Mouse (Mus musculus) hindbrain, postnatal 0 days (tissue): ENCODE measurements around the gene AL732309.1. TPM values are rescaled to one million over a fixed set of nuclear protein-coding genes. Genes with fewer than 3 reads are reported as not detected.
A peak's percentile ranks its signal among the peaks of the same experiment; 100 is the strongest.

Source experiments
- ATAC-seq: fragments of 200-750 bp; cut with Nextera tagmentation; 2 replicates; pipeline ENCODE4 v1.8.0; 2017; ENCODE audit warnings: mild to moderate bottlenecking, moderate TSS enrichment, moderate library complexity
- DNase-seq: peaks from one replicate; pipeline ENCODE4 v3.0.0-alpha.2; 2015; ENCODE audit warnings: low spot score
- H3K27ac ChIP-seq: fragments of 300-500 bp; sonication (generic); 2 replicates; pipeline ENCODE4 v1.5.1; 2014; ENCODE audit warnings: mild to moderate bottlenecking
- H3K27me3 ChIP-seq: fragments of 300-500 bp; sonication (generic); 2 replicates; pipeline ENCODE4 v1.6.1; 2014; ENCODE audit warnings: low read length, mixed read lengths; ENCODE audit not compliant: insufficient read depth
- H3K36me3 ChIP-seq: fragments of 300-500 bp; sonication (generic); 2 replicates; pipeline ENCODE4 v1.6.1; 2014; ENCODE audit warnings: low read length, mixed read lengths; ENCODE audit not compliant: insufficient read depth
- H3K4me1 ChIP-seq: fragments of 300-500 bp; sonication (generic); 2 replicates; pipeline ENCODE4 v1.6.1; 2014; ENCODE audit warnings: antibody characterized with exemption, low read length, mixed read lengths; ENCODE audit not compliant: insufficient read depth
- H3K4me2 ChIP-seq: fragments of 300-500 bp; sonication (generic); 2 replicates; pipeline ENCODE4 v1.6.1; 2014; ENCODE audit warnings: low read depth, mild to moderate bottlenecking, low read length, moderate library complexity, mixed read lengths
- H3K4me3 ChIP-seq: fragments of 300-500 bp; sonication (generic); 2 replicates; pipeline ENCODE4 v1.5.1; 2014; ENCODE audit warnings: low read length
- H3K9ac ChIP-seq: fragments of 300-500 bp; sonication (generic); replicated peaks from 2 replicates; pipeline ENCODE4 v1.6.1; 2014; ENCODE audit warnings: mild to moderate bottlenecking, low read length, moderate library complexity, mixed read lengths
- H3K9me3 ChIP-seq: fragments of 300-500 bp; sonication (generic); 2 replicates; pipeline ENCODE4 v1.6.1; 2016; ENCODE audit warnings: low read length, mixed read lengths
- CTCF ChIP-seq: IDR thresholded peaks from 2 replicates; pipeline ENCODE4 v1.5.1; 2016; ENCODE audit warnings: antibody characterized with exemption, control low read depth, low read depth
- WGBS: fragments of 180-500 bp; shearing (Covaris S2); extraction: QIAGEN DNeasy Blood & Tissue Kit; methylation state at CpG from one replicate; pipeline ENCODE4 v1.1.7; 2014; 5-methylcytosine and 5-hydroxymethylcytosine counted together
- polyA plus RNA-seq: library from polyadenylated mRNA; unstranded; fragments of >200 nt; fragmentation: Nextera tagmentation; extraction: Ambion mirVana; gene quantifications from 2 replicates; pipeline ENCODE4 v1.2.1, GENCODE M21; 2015
- total RNA-seq: library from RNA; depleted of rRNA; stranded (reverse); fragments of >200 nt; gene quantifications from 2 replicates; pipeline ENCODE4 v1.2.3, GENCODE M21; 2014

The AL732309.1 gene
- total and polyA plus RNA-seq, 2 experiments from 2014 or later, result 2.6 to 8.7 TPM

DNA sequence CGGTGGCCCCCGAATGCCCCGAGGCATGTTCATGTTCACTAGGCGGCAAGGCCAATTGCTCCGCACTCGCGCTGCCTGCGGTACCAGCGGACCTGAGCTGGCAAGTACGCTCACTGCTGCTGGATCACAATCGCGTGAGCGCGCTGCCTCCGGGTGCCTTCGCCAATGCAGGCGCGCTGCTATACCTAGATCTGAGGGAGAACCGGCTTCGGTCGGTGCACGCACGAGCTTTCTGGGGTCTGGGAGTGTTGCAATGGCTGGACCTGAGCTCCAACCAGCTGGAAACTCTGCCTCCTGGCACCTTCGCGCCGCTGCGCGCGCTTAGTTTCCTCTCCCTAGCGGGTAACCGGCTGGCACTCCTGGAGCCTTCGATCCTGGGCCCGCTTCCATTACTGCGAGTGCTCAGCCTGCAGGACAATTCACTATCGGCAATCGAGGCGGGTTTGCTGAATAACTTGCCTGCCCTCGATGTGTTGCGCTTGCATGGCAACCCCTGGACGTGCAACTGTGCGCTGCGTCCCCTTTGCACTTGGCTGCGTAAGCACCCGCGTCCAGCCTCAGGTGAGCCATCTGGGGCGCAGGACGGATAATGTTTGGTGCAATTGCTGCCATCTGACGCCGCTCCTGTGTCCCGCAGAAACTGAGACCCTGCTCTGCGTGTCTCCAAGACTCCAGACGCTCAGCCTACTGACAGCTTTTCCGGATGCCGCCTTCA lies 43.6 kb upstream of the AL732309.1 start:
- peaks cover 36% of the 10 kb centered on the region; the same call in 1 of the 2 replicates for H3K4me1 ChIP-seq
- WGBS, result under 1% methylated on average over 54 of the region's 54 CpGs
- H3K9me3 ChIP-seq, result no peaks in the 10 kb centered on the region
- H3K36me3 ChIP-seq, result peaks cover 8% of the 10 kb centered on the region
- DNase-seq (peak; percentile 68), ATAC-seq (peak; percentile 33; the same call in 1 of the 2 replicates)
- H3K4me2 ChIP-seq, result peak overlapping the region; percentile 53
- H3K4me3 ChIP-seq, result peak overlapping the region; percentile 19
- H3K27ac ChIP-seq, result peak overlapping the region; percentile 71
- peaks cover 17% of the 10 kb centered on the region; the same call in 1 of the 2 replicates for H3K27me3 ChIP-seq
- peak overlapping the region; percentile 38; the same call in 1 of the 2 replicates for H3K9ac ChIP-seq
- no peak for TF ChIP-seq CTCF

DNA sequence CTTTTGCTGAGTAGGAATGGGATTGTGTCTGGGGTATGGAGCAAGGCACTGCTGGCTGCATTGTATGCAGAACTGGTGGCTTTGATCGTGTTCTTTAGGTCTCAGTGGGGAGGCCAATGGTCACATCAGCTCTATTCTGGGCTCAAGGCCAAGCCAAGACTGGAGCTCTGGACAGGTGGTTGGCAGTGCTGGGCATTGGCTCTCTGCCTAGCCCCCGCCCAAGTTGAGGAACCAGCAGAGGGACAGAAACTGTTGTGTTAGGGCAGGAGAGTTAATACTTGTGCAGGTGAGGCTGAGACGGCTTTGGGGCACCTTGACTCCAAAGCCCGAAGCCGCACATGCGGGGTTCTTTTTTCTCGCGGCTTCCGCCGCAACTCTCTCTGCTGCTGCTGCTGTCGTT lies 43.0 kb upstream of the AL732309.1 start, which contains the start of gene Lrrc26:
TSS of gene Lrrc26 (plus strand) at position 265 of the 400 bp plus-strand sequence.
- H3K9me3 ChIP-seq, result no peaks in the 10 kb centered on the region
- no peak for ATAC-seq
- no peak for TF ChIP-seq CTCF
- H3K9ac ChIP-seq, result peak within 1 kb of the TSS; percentile 38; the same call in 1 of the 2 replicates
- H3K4me2 ChIP-seq, result peak within 1 kb of the TSS; percentile 53
- H3K36me3 ChIP-seq, result peaks cover 8% of the 10 kb centered on the region; the same call in 1 of the 2 replicates
- WGBS, result 1% methylated on average over 11 of the region's 11 CpGs
- H3K27ac ChIP-seq, result peak within 1 kb of the TSS; percentile 71
- H3K27me3 ChIP-seq, result peaks cover 17% of the 10 kb centered on the region; the same call in 1 of the 2 replicates
- H3K4me1 ChIP-seq, result peaks cover 36% of the 10 kb centered on the region; the same call in 1 of the 2 replicates
- DNase-seq, result peak; percentile 73
- peak within 1 kb of the TSS; percentile 19 for H3K4me3 ChIP-seq

DNA sequence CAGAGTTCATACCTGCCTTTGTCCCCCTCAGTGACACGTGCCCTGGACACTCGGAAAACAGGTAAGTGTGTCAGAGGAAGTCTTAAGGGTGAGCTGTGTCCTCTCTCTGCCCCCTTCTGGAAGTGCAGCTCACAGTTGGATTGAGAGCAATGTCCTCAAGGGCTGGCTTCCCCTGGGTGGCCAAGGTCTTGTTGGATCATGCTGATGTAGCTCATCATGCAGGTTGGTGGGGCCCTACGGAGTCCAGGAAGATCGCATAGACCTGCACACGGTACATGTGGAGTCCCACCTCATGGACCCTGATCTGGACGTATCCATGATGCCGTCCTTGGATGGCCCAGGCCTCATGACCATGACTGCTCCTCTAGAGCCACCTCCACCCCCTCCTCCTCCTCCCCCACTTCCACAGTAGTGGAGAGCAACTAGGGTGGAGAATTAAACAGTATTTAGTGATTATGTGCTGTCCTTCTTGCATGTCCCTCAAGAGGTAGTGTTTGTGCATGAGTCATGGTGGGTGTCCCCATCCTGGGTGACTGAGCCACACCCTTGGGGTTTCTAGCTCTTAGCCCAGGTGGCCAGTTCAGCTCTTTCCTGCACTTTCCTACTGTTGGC lies 42.2 kb upstream of the AL732309.1 start:
- H3K9me3 ChIP-seq, result no peaks in the 10 kb centered on the region
- H3K4me2 ChIP-seq, result no peak overlapping the region
- WGBS, result 77% methylated on average over 7 of the region's 7 CpGs
- H3K27ac ChIP-seq, result no peak overlapping the region
- DNase-seq (no peak), ATAC-seq (no peak)
- peaks cover 16% of the 10 kb centered on the region; the same call in 1 of the 2 replicates for H3K36me3 ChIP-seq
- H3K4me3 ChIP-seq, result no peak overlapping the region
- peaks cover 17% of the 10 kb centered on the region; the same call in 1 of the 2 replicates for H3K27me3 ChIP-seq
- peaks cover 36% of the 10 kb centered on the region; the same call in 1 of the 2 replicates for H3K4me1 ChIP-seq
- no peak overlapping the region for H3K9ac ChIP-seq
- no peak for TF ChIP-seq CTCF

DNA sequence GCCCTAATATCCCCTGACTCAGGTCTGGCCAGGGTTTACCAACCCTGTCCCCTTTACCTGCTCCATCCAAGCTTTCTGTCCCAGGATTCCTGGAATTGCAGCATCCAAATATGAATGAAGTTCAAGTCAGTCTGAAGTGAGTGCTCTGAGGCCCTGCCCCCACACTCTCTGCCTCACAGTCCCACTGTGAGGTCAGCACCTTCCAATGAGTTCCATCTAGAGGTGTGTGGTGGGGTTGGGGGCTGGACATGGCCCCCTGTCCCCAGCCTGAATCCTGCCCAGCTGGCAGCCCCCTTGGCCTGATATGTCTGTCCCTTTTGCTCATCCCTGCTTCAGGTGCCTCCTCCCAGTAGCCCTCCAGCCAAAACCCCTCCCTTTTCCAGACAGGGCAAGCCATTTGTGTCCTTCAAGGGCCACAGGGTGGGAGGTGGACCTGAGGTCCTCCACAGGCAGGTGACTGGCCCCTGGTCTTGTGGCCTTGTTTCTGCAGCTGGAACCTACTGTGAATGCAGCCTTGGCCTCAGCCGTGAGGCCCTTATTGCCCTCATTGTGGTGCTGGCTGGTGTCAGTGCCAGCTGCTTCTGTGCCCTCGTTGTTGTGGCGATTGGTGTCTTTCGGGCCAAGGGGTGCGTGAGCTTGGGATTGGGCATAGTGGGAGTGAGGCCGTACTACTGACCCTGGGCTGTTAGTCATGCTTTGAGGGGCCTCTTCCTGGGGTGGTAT lies 41.4 kb upstream of the AL732309.1 start, which contains the start of gene Tmem210:
TSS of gene Tmem210 (plus strand) at position 219 of the 723 bp plus-strand sequence.
- no peak for TF ChIP-seq CTCF
- H3K27me3 ChIP-seq, result peaks cover 16% of the 10 kb centered on the region; the same call in 1 of the 2 replicates
- no peak within 1 kb of the TSS for H3K4me2 ChIP-seq
- H3K9ac ChIP-seq, result no peak within 1 kb of the TSS
- H3K4me3 ChIP-seq, result no peak within 1 kb of the TSS
- H3K4me1 ChIP-seq, result peaks cover 36% of the 10 kb centered on the region; the same call in 1 of the 2 replicates
- 64% methylated on average over 6 of the region's 6 CpGs for WGBS
- ATAC-seq (no peak), DNase-seq (no peak)
- H3K27ac ChIP-seq, result no peak within 1 kb of the TSS
- H3K36me3 ChIP-seq, result peaks cover 18% of the 10 kb centered on the region
- no peaks in the 10 kb centered on the region for H3K9me3 ChIP-seq

DNA sequence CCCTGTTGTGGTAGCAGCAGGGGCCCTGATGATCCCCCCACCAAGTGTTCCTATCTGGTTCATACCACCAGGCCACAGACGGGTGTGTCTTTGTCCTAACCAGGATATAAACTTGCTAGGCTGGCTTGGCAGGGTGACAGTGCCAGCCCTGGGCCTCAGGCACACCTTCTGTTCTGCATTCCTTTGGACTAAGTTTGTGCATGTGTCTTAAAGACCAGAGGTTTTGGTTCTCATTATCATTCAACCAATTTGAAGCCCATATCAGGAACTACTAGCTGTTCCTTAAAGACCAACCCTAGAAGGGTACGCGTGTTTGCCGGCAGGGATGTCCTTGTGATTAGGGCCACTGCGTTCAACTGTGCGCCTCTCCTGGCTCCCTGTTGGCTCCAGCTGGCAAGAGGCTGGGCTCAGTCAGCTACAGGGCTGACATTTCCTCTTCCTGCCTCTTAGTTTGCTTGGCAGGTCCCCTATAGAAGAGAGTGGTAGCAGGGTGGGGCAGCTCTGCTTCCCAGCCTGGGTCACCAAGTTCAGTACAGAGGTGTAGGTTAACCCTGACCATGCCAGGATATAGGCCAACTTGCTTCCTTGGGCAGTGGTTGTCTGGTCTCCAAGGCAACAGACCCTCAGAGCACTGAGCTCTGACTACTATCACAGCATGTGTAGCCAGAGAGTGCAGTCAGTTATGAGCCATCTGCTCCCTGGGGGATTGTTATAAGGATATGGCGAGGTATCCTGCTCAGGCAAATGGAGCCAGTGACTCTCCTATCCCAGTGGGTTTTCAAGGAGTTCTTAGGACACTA lies 40.4 kb upstream of the AL732309.1 start:
- DNase-seq (no peak), ATAC-seq (no peak; the same call in 1 of the 2 replicates)

More for the DNA sequence above, 40.4 kb upstream of the AL732309.1 start:
- Histone ChIP-seq H3K9me3 (no peaks in the 10 kb centered on the region), H3K27me3 (0 out of 2 replicates have a peak, but pooled peaks cover 6% of the 10 kb centered on the region), H3K27ac (no peak overlapping the region), H3K9ac (no peak overlapping the region), H3K4me1 (peaks cover 32% of the 10 kb centered on the region; the same call in 1 of the 2 replicates), H3K36me3 (peaks cover 28% of the 10 kb centered on the region), H3K4me2 (no peak overlapping the region), H3K4me3 (no peak overlapping the region)
- no peak for TF ChIP-seq CTCF
- WGBS, result 42% methylated on average over 7 of the region's 7 CpGs
